ENCODE assay signal across 15 mouse cellular contexts in the genomic region with DNA sequence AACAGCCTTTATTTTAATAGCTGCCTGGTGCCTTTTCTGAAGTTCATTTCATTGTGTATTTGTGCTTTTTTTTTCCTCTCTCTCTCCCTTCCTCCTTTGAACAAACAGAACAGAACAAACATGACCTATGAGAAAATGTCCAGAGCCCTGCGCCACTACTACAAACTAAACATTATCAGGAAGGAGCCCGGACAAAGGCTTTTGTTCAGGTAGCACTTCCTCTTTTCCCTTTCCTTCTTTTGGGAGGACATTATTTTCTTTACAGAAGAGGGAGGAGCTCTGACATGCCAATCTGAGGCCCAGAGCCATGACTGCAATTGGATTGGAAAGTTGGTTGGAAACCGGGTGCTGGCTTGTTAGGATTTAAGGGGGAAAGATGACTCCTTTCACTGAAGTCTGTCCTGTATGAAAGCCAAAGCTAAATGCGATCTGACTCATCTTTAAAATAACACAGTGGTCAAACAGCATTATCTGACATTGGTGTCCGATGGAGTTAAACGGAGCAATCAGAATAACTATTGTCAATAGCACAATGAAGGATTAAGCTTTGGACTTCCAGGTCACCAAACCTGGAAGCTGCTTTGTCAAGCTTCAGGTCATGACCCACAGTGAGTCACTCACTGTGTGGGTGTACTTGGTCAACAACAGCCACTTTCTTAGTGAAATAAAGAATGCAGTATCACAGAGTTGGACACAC.
A peak's percentile ranks its signal among the peaks of the same experiment; 100 is the strongest.
DNase-seq lines count a peak whose midpoint lies in the region; ATAC-seq and TF ChIP-seq lines count a peak whose summit lies in the region.
"Had no signal": no experiment of that assay in that cellular context is flagged by ENCODE, and none has a peak within 500 bp of the region (broad histone marks: within the 10 kb centered on the region; RNA-seq: fewer than 3 reads in every experiment).

No protein-coding gene starts in this region.

- ATAC-seq in lung, embryonic 16.5 days (ENCODE audit: low read depth): peak; percentile 26; the same call in 1 of the 2 replicates
- 0 out of 2 replicates have a peak, but pooled peaks have one; percentile 22 for ATAC-seq in liver, embryonic 11.5 days (replicated peaks; ENCODE audit: low FRiP score)
- ATAC-seq: forebrain, embryonic 14.5 days had no signal

- TF ChIP-seq POLR2A in heart, adult 2 months (IDR thresholded peaks at IDR 0.05; ENCODE audit: insufficient read depth, low read depth, low read length): no peak
- TF ChIP-seq POLR2A in lung, adult 2 months (IDR thresholded peaks at IDR 0.05; ENCODE audit: borderline replicate concordance, extremely low read depth, low read depth, low read length): no peak

- no peaks in the 10 kb centered on the region for H3K9me3 ChIP-seq in lung, embryonic 16.5 days (ENCODE audit: control insufficient read depth, low read length)
- peaks cover 5% of the 10 kb centered on the region; the same call in 1 of the 2 replicates for H3K9me3 ChIP-seq in liver, embryonic 11.5 days (ENCODE audit: control insufficient read depth, low read length)
- H3K9me3 ChIP-seq: midbrain, embryonic 12.5 days; neural tube, embryonic 13.5 days had no signal

- peaks cover 15% of the 10 kb centered on the region for H3K36me3 ChIP-seq in heart, adult 2 months (ENCODE audit: control insufficient read depth, insufficient read depth, low read length)
- H3K36me3 ChIP-seq in lung, embryonic 16.5 days (ENCODE audit: control insufficient read depth, insufficient read depth, low read length): peaks cover 41% of the 10 kb centered on the region
- H3K36me3 ChIP-seq in liver, embryonic 11.5 days (ENCODE audit: control insufficient read depth, insufficient read depth, low read length): peaks cover 33% of the 10 kb centered on the region

- H3K79me2 ChIP-seq in heart, adult 2 months (replicated peaks; ENCODE audit: control insufficient read depth, insufficient read depth, low read length): no peaks in the 10 kb centered on the region

- H3K27ac ChIP-seq in heart, adult 2 months: peak overlapping the region; percentile 43
- H3K27ac ChIP-seq in lung, embryonic 16.5 days (ENCODE audit: low read length): no peak overlapping the region; the same call in 1 of the 2 replicates
- H3K27ac ChIP-seq in liver, embryonic 11.5 days (ENCODE audit: low read depth, low read length): no peak overlapping the region
- H3K27ac ChIP-seq: midbrain, embryonic 12.5 days had no signal

- H3K27me3 ChIP-seq in heart, adult 2 months (ENCODE audit: control insufficient read depth, insufficient read depth, low read length): no peaks in the 10 kb centered on the region
- H3K27me3 ChIP-seq in lung, embryonic 16.5 days (ENCODE audit: control insufficient read depth, insufficient read depth, low read depth, low read length): no peaks in the 10 kb centered on the region
- H3K27me3 ChIP-seq in liver, embryonic 11.5 days (replicated peaks; ENCODE audit: control insufficient read depth, insufficient read depth, low read length): no peaks in the 10 kb centered on the region
- H3K27me3 ChIP-seq: midbrain, embryonic 12.5 days; neural tube, embryonic 13.5 days had no signal

- no peak overlapping the region for H3K9ac ChIP-seq in heart, adult 2 months (ENCODE audit: low read depth, low read length)
- no peak overlapping the region for H3K9ac ChIP-seq in lung, embryonic 16.5 days (ENCODE audit: low read length)
- H3K9ac ChIP-seq in liver, embryonic 11.5 days (ENCODE audit: low read depth, low read length): no peak overlapping the region
- H3K9ac ChIP-seq: midbrain, embryonic 12.5 days; neural tube, embryonic 13.5 days had no signal

- no peak overlapping the region for H3K4me3 ChIP-seq in heart, adult 2 months
- H3K4me3 ChIP-seq in lung, embryonic 16.5 days (ENCODE audit: low read length): no peak overlapping the region
- no peak overlapping the region for H3K4me3 ChIP-seq in lung, adult 2 months (replicated peaks; ENCODE audit: extremely low read depth, low read depth, low read length)
- H3K4me3 ChIP-seq in liver, embryonic 11.5 days (ENCODE audit: low read depth, low read length): no peak overlapping the region
- H3K4me3 ChIP-seq: midbrain, embryonic 12.5 days; neural tube, embryonic 13.5 days had no signal

- TF ChIP-seq CTCF in heart, adult 2 months (IDR thresholded peaks at IDR 0.05): no peak
- no peak for TF ChIP-seq CTCF in lung, adult 2 months (IDR thresholded peaks at IDR 0.05; ENCODE audit: insufficient read depth, low read length)

- WGBS in heart, adult 2 months: 50% methylated on average over 6 of the region's 6 CpGs
- 50% methylated on average over 6 of the region's 6 CpGs for WGBS in lung, embryonic 16.5 days
- WGBS in lung, adult 2 months: 40% methylated on average over 6 of the region's 6 CpGs
- WGBS in liver, embryonic 11.5 days: 77% methylated on average over 6 of the region's 6 CpGs

- no peak overlapping the region for H3K4me2 ChIP-seq in lung, embryonic 16.5 days (ENCODE audit: low read depth, low read length)
- no peak overlapping the region for H3K4me2 ChIP-seq in liver, embryonic 11.5 days
- H3K4me2 ChIP-seq: midbrain, embryonic 12.5 days; neural tube, embryonic 13.5 days had no signal

- no peak for TF ChIP-seq EP300 in heart, adult 2 months (IDR thresholded peaks at IDR 0.05; ENCODE audit: insufficient read depth, low read depth, low read length)

- DNase-seq in heart, adult 2 months: no peak
- DNase-seq in heart, postnatal 25 days (ENCODE audit: low spot score): no peak
- no peak for DNase-seq in lung, adult 2 months
- DNase-seq in liver, embryonic 11.5 days (ENCODE audit: low spot score): no peak
- DNase-seq in yolk sac, embryonic 10.5 days (ENCODE audit: low spot score): peak; percentile 60
- DNase-seq in right cerebral cortex, adult 2 months (ENCODE audit: low spot score in 2 of 2): no peak
- DNase-seq in frontal cortex, postnatal 10 days (ENCODE audit: low spot score in 2 of 2): no peak
- DNase-seq: B cell, adult 2 months; cerebellum, adult 18-20 months; kidney, adult 8-10 months; left cerebral cortex, postnatal 4 days had no signal

- intact Hi-C loops in heart, adult 2 months (cut with DNase I): no loop called here
- intact Hi-C loops in heart, postnatal 25 days (cut with DNase I): loop anchor here (5.0 kb wide), 1 partner anchor 226 kb away; a partner anchor contains a TSS

- peaks cover 10% of the 10 kb centered on the region for H3K4me1 ChIP-seq in heart, adult 2 months (ENCODE audit: control insufficient read depth, insufficient read depth, low read length)
- H3K4me1 ChIP-seq in lung, embryonic 16.5 days (replicated peaks; ENCODE audit: control insufficient read depth, insufficient read depth, low read length): peaks cover 6% of the 10 kb centered on the region; the same call in 1 of the 2 replicates
- H3K4me1 ChIP-seq in lung, adult 2 months (ENCODE audit: control insufficient read depth, insufficient read depth, low read length): peaks cover 10% of the 10 kb centered on the region
- no peaks in the 10 kb centered on the region for H3K4me1 ChIP-seq in liver, embryonic 11.5 days (replicated peaks; ENCODE audit: control insufficient read depth, insufficient read depth, low read length)
- H3K4me1 ChIP-seq: midbrain, embryonic 12.5 days; neural tube, embryonic 13.5 days had no signal
